Comparison of ENCODE assay signal across 8 mouse cellular contexts in genomic region chr4:101265523-101265922, GRCm38 (mm10). TPM values are rescaled to one million over a fixed set of nuclear protein-coding genes. Genes with fewer than 3 reads are reported as not detected.
A peak's percentile ranks its signal among the peaks of the same experiment; 100 is the strongest.
DNase-seq lines count a peak whose midpoint lies in the region; ATAC-seq and TF ChIP-seq lines count a peak whose summit lies in the region.

No protein-coding gene starts in this region.

- H3K27me3 ChIP-seq in heart, embryonic 15.5 days, result no peaks in the 10 kb centered on the region
- H3K27me3 ChIP-seq in forebrain, embryonic 16.5 days (replicated peaks; ENCODE audit: control insufficient read depth, insufficient read depth, low read length), result 0 out of 2 replicates have a peak, but pooled peaks cover 3% of the 10 kb centered on the region
- H3K27me3 ChIP-seq in midbrain, embryonic 10.5 days (ENCODE audit: low read depth, poor library complexity, severe bottlenecking), result peaks cover 22% of the 10 kb centered on the region

- H3K36me3 ChIP-seq in heart, embryonic 15.5 days, result no peaks in the 10 kb centered on the region
- no peaks in the 10 kb centered on the region for H3K36me3 ChIP-seq in ES-E14 (ENCODE audit: control insufficient read depth, insufficient read depth, low read length, poor library complexity, severe bottlenecking)
- no peaks in the 10 kb centered on the region for H3K36me3 ChIP-seq in forebrain, embryonic 16.5 days (ENCODE audit: control insufficient read depth, insufficient read depth)
- no peaks in the 10 kb centered on the region for H3K36me3 ChIP-seq in midbrain, embryonic 10.5 days

- in situ Hi-C loops in ES-E14 (cut with MboI; ENCODE audit: low sequenced_read_pairs in 2 of 2, unreplicated experiment in 2 of 2), result no loop called here

- no peak for ATAC-seq in heart, embryonic 15.5 days (replicated peaks; ENCODE audit: insufficient number of reproducible peaks, insufficient read depth, low FRiP score, low read depth)
- no peak for ATAC-seq in forebrain, embryonic 16.5 days

- no peak overlapping the region for H3K9ac ChIP-seq in heart, embryonic 15.5 days
- H3K9ac ChIP-seq in ES-E14 (ENCODE audit: insufficient read depth, low read depth, low read length, poor library complexity, severe bottlenecking), result no peak overlapping the region
- no peak overlapping the region for H3K9ac ChIP-seq in forebrain, embryonic 16.5 days (replicated peaks; ENCODE audit: low read depth, low read length)

- H3K4me1 ChIP-seq in heart, embryonic 15.5 days (replicated peaks), result peaks cover 18% of the 10 kb centered on the region
- H3K4me1 ChIP-seq in ES-E14 (ENCODE audit: control insufficient read depth in 2 of 2, insufficient read depth in 2 of 2, low read length in 2 of 2, poor library complexity in 1 of 2), result no peaks in the 10 kb centered on the region
- peaks cover 6% of the 10 kb centered on the region; the same call in 1 of the 2 replicates for H3K4me1 ChIP-seq in forebrain, embryonic 16.5 days (replicated peaks; ENCODE audit: control insufficient read depth, insufficient read depth, low read length)
- peaks cover 18% of the 10 kb centered on the region for H3K4me1 ChIP-seq in midbrain, embryonic 10.5 days

- H3K27ac ChIP-seq in heart, embryonic 15.5 days, result peak overlapping the region; percentile 96
- no peak overlapping the region for H3K27ac ChIP-seq in ES-E14 (ENCODE audit: insufficient read depth, low read depth, low read length, poor library complexity, severe bottlenecking)
- H3K27ac ChIP-seq in forebrain, embryonic 16.5 days (ENCODE audit: low read length), result no peak overlapping the region
- H3K27ac ChIP-seq in midbrain, embryonic 10.5 days (replicated peaks), result peak overlapping the region; percentile 90

- H3K4me2 ChIP-seq in heart, embryonic 15.5 days, result peak overlapping the region; percentile 84
- H3K4me2 ChIP-seq in forebrain, embryonic 16.5 days (ENCODE audit: low read length), result peak overlapping the region; percentile 60

- H3K4me3 ChIP-seq in heart, embryonic 15.5 days, result peak overlapping the region; percentile 100
- H3K4me3 ChIP-seq in ES-E14 (ENCODE audit: insufficient read depth in 1 of 2, low read depth in 1 of 2, low read length in 2 of 2, poor library complexity in 1 of 2, severe bottlenecking in 1 of 2), result peak overlapping the region; percentile 41 to 98
- peak overlapping the region; percentile 92 for H3K4me3 ChIP-seq in forebrain, embryonic 16.5 days (replicated peaks; ENCODE audit: low read length)
- peak overlapping the region; percentile 93 for H3K4me3 ChIP-seq in midbrain, embryonic 10.5 days

- 31% methylated on average over 6 of the region's 7 CpGs for WGBS in heart, embryonic 15.5 days
- 31% methylated on average over 6 of the region's 7 CpGs for WGBS in forebrain, embryonic 16.5 days
- WGBS in midbrain, embryonic 10.5 days, result 34% methylated on average over 6 of the region's 7 CpGs

- no peaks in the 10 kb centered on the region for H3K9me3 ChIP-seq in heart, embryonic 15.5 days (replicated peaks)
- no peaks in the 10 kb centered on the region for H3K9me3 ChIP-seq in ES-E14 (ENCODE audit: control insufficient read depth, insufficient read depth, low read depth, low read length)
- no peaks in the 10 kb centered on the region for H3K9me3 ChIP-seq in forebrain, embryonic 16.5 days (ENCODE audit: control insufficient read depth, low read length)
- H3K9me3 ChIP-seq in midbrain, embryonic 10.5 days (replicated peaks), result no peaks in the 10 kb centered on the region

- DNase-seq in heart, postnatal 4 days, result no peak
- DNase-seq in ES-E14 (ENCODE audit: low read depth, low spot score), result no peak
- no peak for DNase-seq in midbrain, embryonic 10.5 days (ENCODE audit: low spot score)
- DNase-seq in c-Kit-positive CD71-positive TER-119-positive erythroid progenitor cells, embryonic 14.5 days (ENCODE audit: low spot score), result no peak
- no peak for DNase-seq in layer of hippocampus, postnatal 25 days (ENCODE audit: extremely low spot score in 1 of 2, low spot score in 1 of 2)
- no peak for DNase-seq in gastrocnemius, postnatal 25 days

TF ChIP-seq in ES-E14, 5 proteins besides CTCF, POLR2A, EP300 and RAD21:
- TF ChIP-seq CHD2 (IDR thresholded peaks at IDR 0.05; ENCODE audit: low read depth, low read length) (no peak), MAFK (IDR thresholded peaks at IDR 0.05; ENCODE audit: insufficient read depth, low read depth, low read length) (no peak), HCFC1 (IDR thresholded peaks at IDR 0.05; ENCODE audit: borderline replicate concordance, insufficient read depth, low read length) (no peak), ZC3H11A (IDR thresholded peaks at IDR 0.05; ENCODE audit: borderline replicate concordance, low read depth, low read length) (no peak), ZNF384 (IDR thresholded peaks at IDR 0.05; ENCODE audit: low read depth, low read length) (no peak)

RNA-seq across cellular contexts. Expression of gene Jak1, which starts 0.4 kb away (rescaled TPM):
- 53.2 and 61.4 TPM in 2 replicates for polyA plus RNA-seq in heart, embryonic 15.5 days (2015; fragmentation: Nextera tagmentation; extraction: Ambion mirVana)
- total RNA-seq in heart, postnatal 4 days (2021), result 10 to 100 TPM; 86.6 to 89.9 TPM
- total RNA-seq in ES-E14 (2012; rRNA removed), result 17.0 and 22.5 TPM in 2 replicates
- polyA plus RNA-seq in forebrain, embryonic 16.5 days (2015; fragmentation: Nextera tagmentation; extraction: Ambion mirVana), result 61.5 and 61.6 TPM in 2 replicates
- polyA plus RNA-seq in midbrain, embryonic 10.5 days (2016; fragmentation: Nextera tagmentation; extraction: Ambion mirVana), result 42.3 and 48.6 TPM in 2 replicates
- total RNA-seq in layer of hippocampus, postnatal 25 days (2021), result 100 to 1,000 TPM; 118 to 121 TPM
- total RNA-seq in gastrocnemius, postnatal 25 days (2021), result 10 to 100 TPM; 96.1 to 98.5 TPM

Comparison
In these comparisons a context has a peak if more than half of its experiments do, and no peak if none do; other contexts are left out.
1. H3K27ac ChIP-seq: peak in heart, embryonic 15.5 days (single experiment) and midbrain, embryonic 10.5 days (single experiment); none in ES-E14 (single experiment) and forebrain, embryonic 16.5 days (single experiment).
2. Peak in every context shown above with its lines, with median percentiles within 50 percentile points of each other: H3K4me3 ChIP-seq.